Mouse (Mus musculus) MEL (cell line): ENCODE results near the gene Yap1. TPM values are rescaled to one million over a fixed set of nuclear protein-coding genes. Genes with fewer than 3 reads are reported as not detected.

Experiments
- DNase-seq: peaks from one replicate; pipeline ENCODE4 v3.0.0; 2011; ENCODE audit warnings: low read depth, low spot score
- H3K27ac ChIP-seq: 2 replicates; pipeline ENCODE4 v1.5.1; 2012; ENCODE audit warnings: low read depth, mild to moderate bottlenecking, control low read depth, low read length, moderate library complexity; ENCODE audit not compliant: control insufficient read depth
- H3K27me3 ChIP-seq, 2 experiments: fragments of 150-350 bp in 1 of 2; sonication (generic) in 1 of 2; 2 replicates each; pipeline ENCODE4 v1.6.1; 2012; ENCODE audit warnings: low read length in 2 of 2, mild to moderate bottlenecking in 2 of 2, improper control_type of control experiment in 1 of 2, moderate library complexity in 1 of 2; ENCODE audit not compliant: insufficient read depth in 2 of 2, control insufficient read depth in 1 of 2
- H3K36me3 ChIP-seq, 2 experiments: 2 replicates each; pipeline ENCODE4 v1.6.1; 2012 to 2014; ENCODE audit warnings: low read length in 2 of 2, improper control_type of control experiment in 1 of 2, inconsistent platforms in 1 of 2, mild to moderate bottlenecking in 1 of 2; ENCODE audit not compliant: insufficient read depth in 2 of 2, control insufficient read depth in 1 of 2
- H3K4me1 ChIP-seq, 2 experiments: fragments of 150-350 bp in 1 of 2; sonication (generic) in 1 of 2; 2 replicates each; pipeline ENCODE4 v1.6.1; 2012; ENCODE audit warnings: low read length in 2 of 2, improper control_type of control experiment in 1 of 2, mild to moderate bottlenecking in 1 of 2; ENCODE audit not compliant: insufficient read depth in 2 of 2, control insufficient read depth in 1 of 2
- H3K4me3 ChIP-seq, 2 experiments: fragments of 150-350 bp in 1 of 2; sonication (generic) in 1 of 2; 2 replicates each; pipeline ENCODE4 v1.5.1; 2012; ENCODE audit warnings: low read depth in 2 of 2, low read length in 2 of 2, mild to moderate bottlenecking in 2 of 2, moderate library complexity in 2 of 2, control low read depth in 1 of 2, improper control_type of control experiment in 1 of 2; ENCODE audit not compliant: control insufficient read depth in 1 of 2, insufficient read depth in 1 of 2
- H3K79me2 ChIP-seq: 2 replicates; pipeline ENCODE4 v1.6.1; 2012; ENCODE audit warnings: mild to moderate bottlenecking, low read length, moderate library complexity; ENCODE audit not compliant: control insufficient read depth, poor library complexity, insufficient read depth
- H3K9ac ChIP-seq: 2 replicates; pipeline ENCODE4 v1.6.1; 2012; ENCODE audit warnings: low read depth, mild to moderate bottlenecking, control low read depth, low read length, moderate library complexity; ENCODE audit not compliant: control insufficient read depth, poor library complexity, severe bottlenecking
- H3K9me3 ChIP-seq: fragments of 150-350 bp; sonication (generic); replicated peaks from 2 replicates; pipeline ENCODE4 v1.6.1; 2012; ENCODE audit warnings: mild to moderate bottlenecking, low read length, improper control_type of control experiment, moderate library complexity; ENCODE audit not compliant: insufficient read depth
- CHD2 ChIP-seq: IDR thresholded peaks from 2 replicates; pipeline ENCODE4 v1.6.1; 2011; ENCODE audit warnings: low read length, improper control_type of control experiment
- CTCF ChIP-seq, 3 experiments: IDR thresholded peaks in 2 of 3; conservative IDR thresholded peaks in 1 of 3; 2 replicates each; pipeline ENCODE4 v1.5.1; 2011 to 2012; ENCODE audit warnings: low read length in 3 of 3, low read depth in 2 of 3, mild to moderate bottlenecking in 2 of 3, improper control_type of control experiment in 1 of 3, inconsistent platforms in 1 of 3, mixed read lengths in 1 of 3, moderate library complexity in 1 of 3; ENCODE audit not compliant: control insufficient read depth in 1 of 3, insufficient read depth in 1 of 3, poor library complexity in 1 of 3, severe bottlenecking in 1 of 3
- E2F4 ChIP-seq: IDR thresholded peaks from 2 replicates; pipeline ENCODE4 v1.6.1; 2011; ENCODE audit warnings: low read depth, low read length, improper control_type of control experiment, borderline replicate concordance
- ELF1 ChIP-seq: IDR thresholded peaks from 2 replicates; pipeline ENCODE4 v1.6.1; 2014; ENCODE audit warnings: low read depth, mild to moderate bottlenecking, inconsistent platforms, low read length, improper control_type of control experiment, moderate library complexity
- EP300 ChIP-seq, 2 experiments: IDR thresholded peaks; 2 replicates each; pipeline ENCODE4 v1.6.1; 2011; ENCODE audit warnings: improper control_type of control experiment in 2 of 2, low read length in 2 of 2, low read depth in 1 of 2, mild to moderate bottlenecking in 1 of 2
- ETS1 ChIP-seq: IDR thresholded peaks from 2 replicates; pipeline ENCODE4 v1.6.1; 2012; ENCODE audit warnings: low read depth, mild to moderate bottlenecking, inconsistent platforms, low read length, improper control_type of control experiment, moderate library complexity
- HCFC1 ChIP-seq: IDR thresholded peaks from 2 replicates; pipeline ENCODE4 v1.6.1; 2012; ENCODE audit warnings: low read depth, mild to moderate bottlenecking, inconsistent platforms, low read length, improper control_type of control experiment, moderate library complexity
- JUND ChIP-seq: IDR thresholded peaks from 2 replicates; pipeline ENCODE4 v1.6.1; 2011; ENCODE audit warnings: low read depth, mild to moderate bottlenecking, improper control_type of control experiment, low read length
- MAFK ChIP-seq: IDR thresholded peaks from 2 replicates; pipeline ENCODE4 v1.6.1; 2011; ENCODE audit warnings: low read depth, mild to moderate bottlenecking, low read length, improper control_type of control experiment, borderline replicate concordance
- MAX ChIP-seq: IDR thresholded peaks from 2 replicates; pipeline ENCODE4 v1.6.1; 2011; ENCODE audit warnings: low read length, improper control_type of control experiment
- MEF2A ChIP-seq: IDR thresholded peaks from 2 replicates; pipeline ENCODE4 v1.6.1; 2014; ENCODE audit warnings: low read depth, mild to moderate bottlenecking, inconsistent platforms, low read length, improper control_type of control experiment; ENCODE audit not compliant: poor library complexity, insufficient replicate concordance, severe bottlenecking; ENCODE audit errors: extremely low read depth
- MXI1 ChIP-seq: IDR thresholded peaks from 2 replicates; pipeline ENCODE4 v1.6.1; 2011; ENCODE audit warnings: mild to moderate bottlenecking, low read depth, low read length, improper control_type of control experiment
- POLR2AphosphoS2 ChIP-seq: IDR thresholded peaks from 2 replicates; pipeline ENCODE4 v1.6.1; 2011; ENCODE audit warnings: low read length, improper control_type of control experiment
- RAD21 ChIP-seq: IDR thresholded peaks from 2 replicates; pipeline ENCODE4 v1.6.1; 2011; ENCODE audit warnings: mild to moderate bottlenecking, low read depth, low read length, improper control_type of control experiment
- SMC3 ChIP-seq: IDR thresholded peaks from 2 replicates; pipeline ENCODE4 v1.6.1; 2011; ENCODE audit warnings: low read depth, low read length, improper control_type of control experiment
- UBTF ChIP-seq: IDR thresholded peaks from 2 replicates; pipeline ENCODE4 v1.6.1; 2012; ENCODE audit warnings: low read depth, mild to moderate bottlenecking, inconsistent platforms, low read length, improper control_type of control experiment, moderate library complexity, borderline replicate concordance; ENCODE audit not compliant: insufficient read depth
- USF2 ChIP-seq, 2 experiments: IDR thresholded peaks; 2 replicates each; pipeline ENCODE4 v1.6.1; 2011 to 2012; ENCODE audit warnings: improper control_type of control experiment in 2 of 2, low read length in 2 of 2, borderline replicate concordance in 1 of 2, inconsistent platforms in 1 of 2, low read depth in 1 of 2, mild to moderate bottlenecking in 1 of 2; ENCODE audit not compliant: insufficient read depth in 1 of 2
- ZC3H11A ChIP-seq: IDR thresholded peaks from 2 replicates; pipeline ENCODE4 v1.6.1; 2012; ENCODE audit warnings: low read depth, mild to moderate bottlenecking, inconsistent platforms, low read length, improper control_type of control experiment
- ZMIZ1 ChIP-seq: IDR thresholded peaks from 2 replicates; pipeline ENCODE4 v1.6.1; 2012; ENCODE audit warnings: low read depth, mild to moderate bottlenecking, inconsistent platforms, low read length, improper control_type of control experiment, moderate library complexity
- ZNF384 ChIP-seq: IDR thresholded peaks from 2 replicates; pipeline ENCODE4 v1.6.1; 2012; ENCODE audit warnings: low read depth, mild to moderate bottlenecking, inconsistent platforms, low read length, improper control_type of control experiment
- polyA plus RNA-seq, 2 experiments: library from polyadenylated mRNA; stranded (reverse) in 1 of 2; unstranded in 1 of 2; fragments of >175 nt in 1 of 2; fragments of >200 nt in 1 of 2; gene quantifications; 2 replicates each; pipeline versions ENCODE4 v1.2.1 to v1.2.4; 2012; ENCODE audit warnings: low replicate concordance in 2 of 2, low read depth in 1 of 2; ENCODE audit not compliant: insufficient read length in 2 of 2, insufficient read depth in 1 of 2, missing spikeins in 1 of 2
- total RNA-seq: library from RNA; depleted of rRNA; stranded (reverse); fragments of 300-350 nt; gene quantifications from 2 replicates; pipeline ENCODE4 v1.2.3, GENCODE M21; 2012

Gene Yap1
- total and polyA plus RNA-seq, 3 experiments: not detected

GRCm38 (mm10) chr9:7928866-7929265 is 75.5 kb downstream of the Yap1 start:
- no peak overlapping the region for H3K4me3 ChIP-seq
- H3K36me3 ChIP-seq: no peaks in the 10 kb centered on the region
- no peaks in the 10 kb centered on the region for H3K4me1 ChIP-seq
- peaks cover 0 to 3% of the 10 kb centered on the region in 2 experiments for H3K27me3 ChIP-seq
- H3K9ac ChIP-seq: no peak overlapping the region
- TF ChIP-seq ZNF384 (no peak), SMC3 (no peak), MAX (no peak)
- no peaks in the 10 kb centered on the region for H3K9me3 ChIP-seq
- no peak for DNase-seq
- no peak overlapping the region for H3K27ac ChIP-seq
- H3K79me2 ChIP-seq: no peaks in the 10 kb centered on the region

GRCm38 (mm10) chr9:7928207-7928793 is 76.1 kb downstream of the Yap1 start:
- no peaks in the 10 kb centered on the region for H3K9me3 ChIP-seq

GRCm38 (mm10) chr9:7914925-7915324 is 89.5 kb downstream of the Yap1 start:
- Histone ChIP-seq H3K4me3 (no peak overlapping the region), H3K9me3 (no peaks in the 10 kb centered on the region), H3K36me3 (no peaks in the 10 kb centered on the region), H3K27me3 (peaks cover 0 to 4% of the 10 kb centered on the region in 2 experiments; a peak in 2 of 4 replicates), H3K4me1 (no peaks in the 10 kb centered on the region), H3K79me2 (no peaks in the 10 kb centered on the region), H3K9ac (no peak overlapping the region), H3K27ac (no peak overlapping the region)
- TF ChIP-seq HCFC1 (no peak), JUND (no peak), UBTF (no peak), MEF2A (no peak), MXI1 (no peak), E2F4 (no peak), ETS1 (no peak), ZMIZ1 (no peak), ZC3H11A (no peak), ZNF384 (no peak), CHD2 (no peak), CTCF (IDR thresholded peaks at IDR 0.05 in 2 of 3, conservative IDR thresholded peaks at IDR 0.05 in 1 of 3; ENCODE audit: control insufficient read depth in 1 of 3, insufficient read depth in 1 of 3, low read depth in 2 of 3, low read length in 3 of 3, poor library complexity in 1 of 3, severe bottlenecking in 1 of 3) (no peak), EP300 (IDR thresholded peaks at IDR 0.05; ENCODE audit: low read depth in 1 of 2, low read length in 2 of 2) (no peak), MAX (no peak), USF2 (IDR thresholded peaks at IDR 0.05; ENCODE audit: borderline replicate concordance in 1 of 2, insufficient read depth in 1 of 2, low read depth in 1 of 2, low read length in 2 of 2) (no peak), POLR2AphosphoS2 (no peak)
- DNase-seq: no peak

More at GRCm38 (mm10) chr9:7928207-7928793, 76.1 kb downstream of the Yap1 start:
- H3K9ac ChIP-seq: no peak overlapping the region
- H3K27me3 ChIP-seq: peaks cover 0 to 3% of the 10 kb centered on the region in 2 experiments
- H3K79me2 ChIP-seq: no peaks in the 10 kb centered on the region
- no peaks in the 10 kb centered on the region for H3K4me1 ChIP-seq
- no peak for DNase-seq
- H3K27ac ChIP-seq: no peak overlapping the region
- no peaks in the 10 kb centered on the region for H3K36me3 ChIP-seq
- no peak overlapping the region for H3K4me3 ChIP-seq
- TF ChIP-seq ELF1 (no peak), MAFK (peak; percentile 44; the same call in 1 of the 2 replicates), MXI1 (no peak), RAD21 (no peak)
